Mouse (Mus musculus) cortical plate, adult 2 months (tissue): ENCODE results near the gene Ctrl.

Source experiments
- CTCF ChIP-seq: fragments of 200-500 bp; IDR thresholded peaks from 2 replicates; pipeline ENCODE4 v1.5.1; 2011; ENCODE audit warnings: mild to moderate bottlenecking, control low read depth, low read length; ENCODE audit not compliant: insufficient read depth; ENCODE audit errors: extremely low read depth
- POLR2A ChIP-seq: fragments of 200-500 bp; IDR thresholded peaks from 2 replicates; pipeline ENCODE4 v1.6.1; 2011; ENCODE audit warnings: mild to moderate bottlenecking, low read length, control low read depth; ENCODE audit not compliant: insufficient read depth; ENCODE audit errors: extremely low read depth

- TF ChIP-seq CTCF (no peak), POLR2A (no peak)
Observed at GRCm38 (mm10) chr8:105900941-105901616, 32.6 kb downstream of the Ctrl start.
